Mouse (Mus musculus) urinary bladder, adult 2 months (tissue): ENCODE measurements around the gene Ubr1. TPM values are rescaled to one million over a fixed set of nuclear protein-coding genes. Genes with fewer than 3 reads are reported as not detected.
"Not testable (repeated sequence)": the region's sequence is repeated elsewhere in the genome, so short reads cannot be mapped to it uniquely, and the experiment has no call there.

Source experiments
- DNase-seq: peaks from one replicate; pipeline ENCODE4 v3.0.0; 2022; ENCODE audit warnings: low spot score
- polyA plus RNA-seq: library from polyadenylated mRNA; depleted of rRNA; stranded (reverse); fragments of >200 nt; gene quantifications from 2 replicates; pipeline ENCODE4 v1.2.3, GENCODE M21; 2012; rRNA removed

The Ubr1 gene
- 12.7 and 15.8 TPM in 2 replicates for polyA plus RNA-seq

DNA sequence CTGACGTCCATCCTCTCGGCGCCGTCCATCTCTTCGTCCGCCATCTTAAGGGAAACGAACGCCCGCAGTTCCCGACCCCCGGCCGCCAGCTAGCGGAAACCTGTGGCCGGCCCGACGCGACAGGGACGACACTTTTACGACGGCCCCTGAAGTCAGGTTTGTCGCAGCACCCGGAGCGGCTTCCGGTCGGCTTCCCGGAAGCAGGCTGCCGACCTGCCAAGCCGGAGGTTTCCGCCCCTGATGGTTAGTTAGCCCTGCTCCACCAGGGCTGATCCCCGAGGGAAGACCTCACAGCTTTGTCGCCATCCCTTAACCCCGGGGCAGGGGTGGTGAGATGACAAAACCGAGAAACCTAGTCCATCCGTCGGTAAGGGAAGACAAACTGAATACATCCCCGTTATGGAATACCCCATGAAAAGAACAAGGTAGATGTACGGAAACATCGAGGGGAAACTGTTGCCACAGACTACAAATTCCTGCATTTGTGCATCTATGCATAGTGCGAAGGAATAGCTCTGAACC is at the start of gene Ubr1:
TSS of gene Ubr1 (minus strand) at position 157 of the 522 bp plus-strand sequence.
- peak; percentile 72 for DNase-seq

GRCm38 (mm10) chr2:121017151-121017550 is 46.6 kb upstream of the Ubr1 start:
- no peak for DNase-seq

GRCm38 (mm10) chr2:121016226-121016625 is 45.7 kb upstream of the Ubr1 start:
- DNase-seq, result no peak

- no peak for DNase-seq
These were observed 45.0 kb upstream of the Ubr1 start for GRCm38 (mm10) chr2:121015507-121015906.

- no peak for DNase-seq
These were observed 42.2 kb upstream of the Ubr1 start for GRCm38 (mm10) chr2:121012676-121013075.

DNA sequence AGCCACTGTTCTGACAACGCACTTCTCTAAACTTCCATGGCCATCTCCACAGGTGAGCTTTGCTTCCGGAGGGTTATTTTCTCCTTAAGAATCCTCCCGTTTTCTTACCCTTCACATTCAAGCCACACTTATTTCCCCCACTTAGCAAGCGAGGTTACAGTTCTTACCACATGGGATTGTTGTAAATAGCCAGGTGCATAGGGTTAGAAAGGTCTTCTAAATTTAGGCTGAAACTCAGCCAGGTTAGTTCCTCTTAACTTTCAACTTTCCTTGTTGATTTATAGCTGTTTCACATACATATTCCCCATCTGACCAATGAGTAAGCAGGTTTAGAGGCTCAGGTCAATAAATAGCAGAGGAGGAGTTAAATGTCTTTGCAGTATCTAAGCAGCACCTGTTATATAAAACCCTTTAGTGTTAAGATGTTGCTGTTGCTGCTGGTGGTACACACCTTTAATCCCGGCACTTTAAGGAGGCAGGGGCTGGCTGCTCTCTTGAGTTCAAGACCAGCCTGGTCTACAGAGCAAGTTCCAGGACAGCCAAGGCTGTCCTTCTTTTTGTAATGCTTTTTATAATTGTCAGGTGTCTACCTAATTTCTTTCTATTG is 38.7 kb upstream of the Ubr1 start:
- no peak for DNase-seq

GRCm38 (mm10) chr2:121008664-121009007 is 38.1 kb upstream of the Ubr1 start:
- DNase-seq, result no peak

- peak; percentile 86 for DNase-seq
These were observed 37.6 kb upstream of the Ubr1 start, which contains the start of gene Ccndbp1 for GRCm38 (mm10) chr2:121007925-121008663. Gene Ccndbp1 (plus strand): TSS chr2:121008403.

- no peak for DNase-seq
These were observed 36.5 kb upstream of the Ubr1 start for GRCm38 (mm10) chr2:121006986-121007385.

GRCm38 (mm10) chr2:121004018-121004811 is 33.7 kb upstream of the Ubr1 start:
- no peak for DNase-seq

DNA sequence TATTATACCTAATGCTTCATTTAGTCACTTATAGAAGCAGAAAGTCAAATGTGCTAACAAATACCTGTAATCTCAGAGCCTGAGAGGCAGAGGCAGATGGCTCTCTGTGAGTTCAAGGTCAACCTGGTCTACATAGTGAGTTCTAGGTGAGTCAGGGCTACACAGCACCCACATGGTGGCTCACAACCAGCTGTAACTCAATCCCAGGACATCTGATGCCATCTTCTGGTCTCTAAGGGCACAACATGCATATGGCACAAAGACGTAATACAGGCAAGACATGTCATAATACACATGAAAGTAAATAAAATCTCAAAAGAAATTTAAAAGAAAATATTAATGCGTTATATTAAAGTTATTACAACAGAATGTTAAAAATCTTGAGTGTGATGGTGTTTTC is 33.1 kb upstream of the Ubr1 start:
- DNase-seq, result no peak

DNA sequence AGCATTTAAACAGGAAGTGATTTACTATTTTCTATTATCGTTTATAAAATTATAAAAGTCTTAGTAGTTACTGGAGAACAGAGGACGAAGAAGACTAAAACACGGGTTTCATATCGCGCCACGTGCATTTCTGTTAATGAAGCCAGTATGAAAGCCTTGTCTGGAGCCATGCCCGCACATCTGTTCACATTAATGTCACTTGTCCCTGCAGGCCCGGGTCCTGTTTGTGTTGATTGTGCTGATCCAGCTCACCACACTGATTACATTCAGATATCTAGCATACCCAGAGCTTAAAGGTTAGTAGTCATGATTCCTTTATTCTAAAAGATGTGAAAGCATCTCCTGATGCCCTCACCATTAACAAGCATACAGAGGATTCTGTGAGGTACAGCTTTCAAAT is 28.3 kb upstream of the Ubr1 start:
- no peak for DNase-seq

DNA sequence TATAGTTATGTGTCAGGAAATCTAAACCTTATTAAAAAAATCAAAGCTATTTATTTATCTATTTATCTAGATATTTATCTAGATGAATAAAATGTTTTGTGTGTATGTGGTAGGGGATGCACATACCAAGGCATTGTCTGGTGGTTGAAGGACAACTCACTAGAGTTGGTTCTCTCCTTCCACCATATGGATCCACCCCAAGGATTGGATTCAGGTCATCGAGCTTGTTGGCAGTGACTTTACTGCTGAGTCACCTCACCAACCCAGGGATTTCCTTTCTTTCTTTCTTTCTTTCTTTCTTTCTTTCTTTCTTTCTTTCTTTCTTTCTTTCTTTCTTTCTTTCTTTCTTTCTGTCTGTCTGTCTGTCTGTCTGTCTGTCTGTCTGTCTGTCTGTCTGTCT is 26.1 kb upstream of the Ubr1 start:
- DNase-seq, result not testable (repeated sequence)

- DNase-seq, result no peak
These were observed 20.7 kb upstream of the Ubr1 start for GRCm38 (mm10) chr2:120991196-120991595.

GRCm38 (mm10) chr2:120985241-120985640 is 14.7 kb upstream of the Ubr1 start:
- no peak for DNase-seq

- DNase-seq, result no peak
These were observed 13.1 kb upstream of the Ubr1 start for GRCm38 (mm10) chr2:120983611-120984010.

DNA sequence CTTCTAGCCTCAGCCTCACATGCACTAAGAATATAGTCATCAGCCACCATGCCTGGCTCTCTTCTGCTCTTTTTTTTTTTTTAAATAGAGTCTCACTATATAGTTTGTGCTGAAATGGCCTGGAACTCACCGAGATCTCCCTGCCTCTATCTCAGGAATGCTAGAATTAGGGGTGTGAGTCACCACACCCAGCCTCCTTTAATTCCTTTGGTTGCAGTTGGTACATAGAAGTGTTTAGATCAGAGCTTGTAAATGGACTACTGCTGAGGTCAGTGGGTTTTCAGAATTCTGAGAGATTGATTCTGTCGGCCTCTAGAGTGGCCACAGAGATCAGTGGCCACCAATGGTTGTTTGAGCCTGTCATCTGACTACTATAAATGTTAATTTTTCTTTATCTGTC is 10.3 kb upstream of the Ubr1 start:
- DNase-seq, result no peak

DNA sequence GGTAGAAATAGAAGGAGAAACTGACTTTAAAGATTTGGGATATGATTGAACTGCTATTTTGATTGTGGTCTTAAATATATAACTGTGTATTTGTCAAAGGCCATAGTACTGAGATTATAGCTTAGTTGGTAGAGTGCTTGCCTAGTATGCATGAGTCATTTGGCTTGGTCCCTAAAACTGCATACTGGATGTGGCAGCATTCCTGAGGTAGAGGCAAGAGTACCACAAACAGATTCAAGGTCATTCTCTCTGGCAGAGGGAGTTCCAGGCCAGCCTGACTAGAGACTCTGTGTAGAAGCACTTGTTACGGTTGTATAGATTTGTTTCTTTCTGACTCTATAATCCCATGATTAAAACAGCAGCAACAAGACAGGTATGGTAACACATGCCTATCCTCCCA is 9.3 kb upstream of the Ubr1 start:
- no peak for DNase-seq

- DNase-seq, result no peak
These were observed 8.2 kb upstream of the Ubr1 start for GRCm38 (mm10) chr2:120978693-120979037.

- DNase-seq, result no peak
These were observed 7.6 kb upstream of the Ubr1 start for GRCm38 (mm10) chr2:120977926-120978692.

DNA sequence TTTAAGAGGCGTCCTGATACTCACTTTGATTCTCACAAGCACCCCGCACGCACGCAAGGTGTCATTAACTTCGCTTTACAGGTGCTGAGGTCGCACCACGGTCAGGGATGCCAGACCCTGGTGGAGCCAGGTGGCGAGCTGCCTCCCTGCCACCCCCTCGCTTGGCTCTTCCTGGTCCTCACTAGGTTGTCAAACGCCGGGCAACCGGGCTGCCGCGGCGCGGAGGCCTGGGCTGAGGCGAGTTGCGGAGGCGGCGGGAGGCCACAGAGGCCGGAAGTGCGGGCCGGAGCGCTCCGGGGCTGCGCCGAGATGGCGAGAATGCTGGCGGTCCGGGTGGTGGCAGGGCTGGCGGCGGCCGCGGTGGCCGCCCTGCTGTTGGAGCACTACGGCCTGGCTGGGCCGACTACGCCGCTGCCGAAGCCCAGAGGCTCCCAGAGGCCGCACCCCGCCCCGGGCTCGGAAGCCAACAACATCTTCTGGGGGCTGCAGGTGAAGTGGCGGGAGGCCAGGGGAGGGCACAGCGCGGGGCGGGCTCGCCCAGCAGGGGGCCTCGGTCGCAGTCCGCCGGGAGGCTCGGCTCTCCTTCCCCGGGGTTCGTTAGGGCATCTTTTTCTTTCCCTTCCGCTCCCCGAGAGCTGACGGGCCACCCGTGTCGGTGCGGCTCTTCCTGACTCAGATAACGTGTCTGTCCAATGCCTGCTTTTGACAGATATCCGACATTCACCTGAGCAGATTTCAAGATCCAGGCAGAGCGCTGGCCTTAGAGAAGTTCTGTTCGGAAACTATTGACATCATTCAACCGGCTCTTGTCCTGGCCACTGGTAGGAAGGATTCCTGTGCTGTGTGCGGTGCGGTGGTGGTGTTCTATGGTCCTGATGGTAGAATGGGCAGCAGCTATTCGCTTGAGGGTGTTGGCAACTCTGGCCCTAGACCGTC is 6.7 kb upstream of the Ubr1 start, which contains the start of gene Tmem62:
TSS of gene Tmem62 (plus strand) at position 28 of the 936 bp plus-strand sequence.
- DNase-seq, result peak; percentile 74
